Mouse (Mus musculus): ENCODE measurements around the gene Klhdc3. TPM values are rescaled to one million over a fixed set of nuclear protein-coding genes. Genes with fewer than 3 reads are reported as not detected.
A peak's percentile ranks its signal among the peaks of the same experiment; 100 is the strongest.

Klhdc3 gene
- polyA plus RNA-seq, 1 experiment: 52.9 TPM

GRCm38 (mm10) chr17:46703971-46704886 is 23.5 kb upstream of the Klhdc3 start:
- Histone ChIP-seq H3K27ac (ENCODE audit: insufficient read depth, low read depth, low read length) (peak overlapping the region; percentile 25), H3K4me1 (ENCODE audit: control insufficient read depth, insufficient read depth, low read length) (peaks cover 9% of the 10 kb centered on the region), H3K4me3 (ENCODE audit: insufficient read depth, low read length) (peak overlapping the region; percentile 76)
- TF ChIP-seq CTCF (IDR thresholded peaks at IDR 0.05; ENCODE audit: low read depth, low read length): no peak
- no peak for TF ChIP-seq POLR2A (IDR thresholded peaks at IDR 0.05; ENCODE audit: borderline replicate concordance, low read depth, low read length)

GRCm38 (mm10) chr17:46702506-46702905 is 21.8 kb upstream of the Klhdc3 start:
- no peak overlapping the region for H3K27ac ChIP-seq (ENCODE audit: insufficient read depth, low read depth, low read length)
- TF ChIP-seq POLR2A (IDR thresholded peaks at IDR 0.05; ENCODE audit: borderline replicate concordance, low read depth, low read length) (no peak), CTCF (IDR thresholded peaks at IDR 0.05; ENCODE audit: low read depth, low read length) (no peak)
- peaks cover 9% of the 10 kb centered on the region for H3K4me1 ChIP-seq (ENCODE audit: control insufficient read depth, insufficient read depth, low read length)
- H3K4me3 ChIP-seq (ENCODE audit: insufficient read depth, low read length): no peak overlapping the region

GRCm38 (mm10) chr17:46702100-46702499 is 21.4 kb upstream of the Klhdc3 start:
- TF ChIP-seq CTCF (IDR thresholded peaks at IDR 0.05; ENCODE audit: low read depth, low read length): no peak
- TF ChIP-seq POLR2A (IDR thresholded peaks at IDR 0.05; ENCODE audit: borderline replicate concordance, low read depth, low read length): no peak
- peaks cover 9% of the 10 kb centered on the region for H3K4me1 ChIP-seq (ENCODE audit: control insufficient read depth, insufficient read depth, low read length)
- no peak overlapping the region for H3K4me3 ChIP-seq (ENCODE audit: insufficient read depth, low read length)
- H3K27ac ChIP-seq (ENCODE audit: insufficient read depth, low read depth, low read length): no peak overlapping the region

- no peak overlapping the region for H3K4me3 ChIP-seq (ENCODE audit: insufficient read depth, low read length)
- no peak overlapping the region for H3K27ac ChIP-seq (ENCODE audit: insufficient read depth, low read depth, low read length)
- H3K4me1 ChIP-seq (ENCODE audit: control insufficient read depth, insufficient read depth, low read length): peaks cover 9% of the 10 kb centered on the region
- TF ChIP-seq POLR2A (IDR thresholded peaks at IDR 0.05; ENCODE audit: borderline replicate concordance, low read depth, low read length) (no peak), CTCF (IDR thresholded peaks at IDR 0.05; ENCODE audit: low read depth, low read length) (no peak)
These were observed 20.8 kb upstream of the Klhdc3 start for GRCm38 (mm10) chr17:46701489-46701888.

DNA sequence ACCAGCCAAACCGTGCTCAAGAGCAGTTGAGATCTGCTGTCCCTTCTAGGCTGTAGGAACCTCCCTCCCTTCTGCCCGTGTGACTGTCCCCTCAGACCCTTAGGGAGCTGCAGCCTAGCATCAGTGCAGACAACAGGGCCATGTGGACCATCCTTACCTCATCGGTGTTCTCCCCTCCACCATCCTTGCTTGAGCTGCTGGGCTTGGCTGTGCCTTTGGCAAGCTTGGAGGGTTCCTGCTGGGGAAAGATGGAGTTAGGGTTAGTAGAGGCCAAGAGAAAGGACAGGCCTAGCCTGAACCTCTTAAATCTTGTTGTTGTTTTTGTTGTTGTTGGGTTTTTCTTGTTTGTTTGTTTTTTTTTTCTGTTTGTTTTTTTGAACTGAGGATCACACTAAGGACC is 19.2 kb upstream of the Klhdc3 start:
- Histone ChIP-seq H3K4me3 (ENCODE audit: insufficient read depth, low read length) (no peak overlapping the region), H3K27ac (ENCODE audit: insufficient read depth, low read depth, low read length) (no peak overlapping the region), H3K4me1 (ENCODE audit: control insufficient read depth, insufficient read depth, low read length) (peaks cover 7% of the 10 kb centered on the region)
- TF ChIP-seq CTCF (IDR thresholded peaks at IDR 0.05; ENCODE audit: low read depth, low read length): no peak

DNA sequence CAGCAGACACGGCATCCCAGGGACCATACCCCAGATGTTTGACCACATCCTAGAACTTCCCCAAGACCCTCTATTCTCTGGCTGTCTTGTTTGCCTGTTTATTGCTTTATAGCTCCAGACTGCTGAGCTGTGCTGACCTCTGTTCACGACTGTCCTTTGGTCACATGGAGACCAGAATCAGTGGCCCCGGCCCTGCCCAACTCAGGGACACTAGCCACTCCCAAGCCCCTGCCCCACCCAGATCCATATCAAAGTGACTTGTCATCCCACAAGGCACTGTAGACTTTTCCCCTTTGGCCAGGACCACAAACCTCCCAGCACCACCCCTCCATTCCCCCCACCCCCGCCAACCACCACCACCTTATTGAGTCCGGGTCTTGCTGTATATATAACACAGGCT is 18.5 kb upstream of the Klhdc3 start:
- Histone ChIP-seq H3K4me1 (ENCODE audit: control insufficient read depth, insufficient read depth, low read length) (peaks cover 7% of the 10 kb centered on the region), H3K27ac (ENCODE audit: insufficient read depth, low read depth, low read length) (no peak overlapping the region), H3K4me3 (ENCODE audit: insufficient read depth, low read length) (no peak overlapping the region)
- TF ChIP-seq CTCF (IDR thresholded peaks at IDR 0.05; ENCODE audit: low read depth, low read length) (no peak), POLR2A (IDR thresholded peaks at IDR 0.05; ENCODE audit: borderline replicate concordance, low read depth, low read length) (no peak)

GRCm38 (mm10) chr17:46698515-46698914 is 17.8 kb upstream of the Klhdc3 start:
- TF ChIP-seq CTCF (IDR thresholded peaks at IDR 0.05; ENCODE audit: low read depth, low read length) (no peak), POLR2A (IDR thresholded peaks at IDR 0.05; ENCODE audit: borderline replicate concordance, low read depth, low read length) (no peak)

GRCm38 (mm10) chr17:46694517-46695063 is 13.9 kb upstream of the Klhdc3 start:
- Histone ChIP-seq H3K4me1 (ENCODE audit: control insufficient read depth, insufficient read depth, low read length) (no peaks in the 10 kb centered on the region), H3K27ac (ENCODE audit: insufficient read depth, low read depth, low read length) (no peak overlapping the region), H3K4me3 (ENCODE audit: insufficient read depth, low read length) (no peak overlapping the region)
- no peak for TF ChIP-seq POLR2A (IDR thresholded peaks at IDR 0.05; ENCODE audit: borderline replicate concordance, low read depth, low read length)

More at GRCm38 (mm10) chr17:46698515-46698914, 17.8 kb upstream of the Klhdc3 start:
- H3K4me1 ChIP-seq (ENCODE audit: control insufficient read depth, insufficient read depth, low read length): peaks cover 2% of the 10 kb centered on the region
- H3K4me3 ChIP-seq (ENCODE audit: insufficient read depth, low read length): no peak overlapping the region
- H3K27ac ChIP-seq (ENCODE audit: insufficient read depth, low read depth, low read length): no peak overlapping the region

GRCm38 (mm10) chr17:46691390-46691789 is 10.7 kb upstream of the Klhdc3 start:
- Histone ChIP-seq H3K27ac (ENCODE audit: insufficient read depth, low read depth, low read length) (no peak overlapping the region), H3K4me1 (ENCODE audit: control insufficient read depth, insufficient read depth, low read length) (no peaks in the 10 kb centered on the region), H3K4me3 (ENCODE audit: insufficient read depth, low read length) (no peak overlapping the region)
- no peak for TF ChIP-seq CTCF (IDR thresholded peaks at IDR 0.05; ENCODE audit: low read depth, low read length)
- no peak for TF ChIP-seq POLR2A (IDR thresholded peaks at IDR 0.05; ENCODE audit: borderline replicate concordance, low read depth, low read length)

DNA sequence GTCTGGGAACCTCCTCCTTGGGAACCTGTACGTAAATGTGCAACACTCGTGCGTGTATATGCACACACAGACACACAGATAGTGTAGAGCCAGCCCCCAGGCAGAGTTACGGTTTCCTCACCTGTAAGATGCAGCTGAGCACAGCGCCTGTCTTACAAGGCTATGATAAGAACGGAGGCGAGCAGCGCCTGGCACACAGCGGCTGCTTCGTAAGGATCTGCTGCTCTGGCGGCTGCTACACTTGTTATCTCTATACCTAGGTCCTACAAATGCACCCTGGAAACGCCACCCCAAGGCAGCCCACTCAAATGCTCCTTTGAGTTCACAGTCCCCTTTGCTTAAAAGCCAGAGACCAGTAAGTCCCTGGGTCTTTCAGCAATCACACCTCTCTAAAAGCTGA is 10.0 kb upstream of the Klhdc3 start:
- H3K4me3 ChIP-seq (ENCODE audit: insufficient read depth, low read length): no peak overlapping the region
- TF ChIP-seq CTCF (IDR thresholded peaks at IDR 0.05; ENCODE audit: low read depth, low read length) (no peak), POLR2A (IDR thresholded peaks at IDR 0.05; ENCODE audit: borderline replicate concordance, low read depth, low read length) (no peak)
- H3K4me1 ChIP-seq (ENCODE audit: control insufficient read depth, insufficient read depth, low read length): no peaks in the 10 kb centered on the region
- H3K27ac ChIP-seq (ENCODE audit: insufficient read depth, low read depth, low read length): no peak overlapping the region
